Mouse (Mus musculus) kidney, embryonic 15.5 days (tissue): Measurements from ENCODE around the gene Bod1l. TPM values are rescaled to one million over a fixed set of nuclear protein-coding genes. Genes with fewer than 3 reads are reported as not detected.

Experiments
- ATAC-seq: fragments of 200-750 bp; cut with Nextera tagmentation; replicated peaks from 2 replicates; pipeline ENCODE4 v1.8.0; 2017; ENCODE audit warnings: moderate TSS enrichment; ENCODE audit not compliant: low FRiP score
- H3K27ac ChIP-seq: fragments of 300-500 bp; sonication (generic); 2 replicates; pipeline ENCODE4 v1.5.1; 2015; ENCODE audit warnings: mild to moderate bottlenecking, inconsistent platforms
- H3K27me3 ChIP-seq: fragments of 300-500 bp; sonication (generic); 2 replicates; pipeline ENCODE4 v1.6.1; 2015; ENCODE audit warnings: inconsistent platforms
- H3K36me3 ChIP-seq: fragments of 300-500 bp; sonication (generic); 2 replicates; pipeline ENCODE4 v1.6.1; 2015; ENCODE audit warnings: inconsistent platforms
- H3K4me1 ChIP-seq: fragments of 300-500 bp; sonication (generic); 2 replicates; pipeline ENCODE4 v1.6.1; 2015; ENCODE audit warnings: inconsistent platforms
- H3K4me2 ChIP-seq: fragments of 300-500 bp; sonication (generic); 2 replicates; pipeline ENCODE4 v1.6.1; 2015; ENCODE audit warnings: moderate library complexity, mild to moderate bottlenecking, inconsistent platforms
- H3K4me3 ChIP-seq: fragments of 300-500 bp; sonication (generic); replicated peaks from 2 replicates; pipeline ENCODE4 v1.5.1; 2015; ENCODE audit warnings: mild to moderate bottlenecking, inconsistent platforms
- H3K9ac ChIP-seq: fragments of 300-500 bp; sonication (generic); 2 replicates; pipeline ENCODE4 v1.6.1; 2015; ENCODE audit warnings: mild to moderate bottlenecking, inconsistent platforms
- H3K9me3 ChIP-seq: fragments of 300-500 bp; sonication (generic); replicated peaks from 2 replicates; pipeline ENCODE4 v1.6.1; 2016; ENCODE audit warnings: inconsistent platforms
- WGBS: fragments of 180-500 bp; shearing (Covaris S2); methylation state at CpG from one replicate; pipeline ENCODE4 v1.1.7; 2015; ENCODE audit warnings: mixed read lengths; 5-methylcytosine and 5-hydroxymethylcytosine counted together
- microRNA-seq: library from miRNA; unstranded; fragments of <30 nt; microRNA quantifications from one replicate; pipeline ENCODE4, GENCODE M21; 2016
- polyA plus RNA-seq: library from polyadenylated mRNA; unstranded; fragments of >200 nt; fragmentation: Nextera tagmentation; extraction: Ambion mirVana; gene quantifications from 2 replicates; pipeline ENCODE4 v1.2.1, GENCODE M21; 2015

The Bod1l gene
- polyA plus RNA-seq, 1 experiment from 2014 or later, result 22.4 TPM

- Histone ChIP-seq H3K27me3 (peaks cover 99% of the 10 kb centered on the region), H3K4me1 (peaks cover 5% of the 10 kb centered on the region; the same call in 1 of the 2 replicates), H3K4me3 (0 out of 2 replicates have a peak overlapping the region, but pooled peaks have one; percentile 10), H3K9me3 (no peaks in the 10 kb centered on the region), H3K27ac (no peak overlapping the region), H3K9ac (no peak overlapping the region), H3K36me3 (no peaks in the 10 kb centered on the region), H3K4me2 (peak overlapping the region; percentile 40)
- WGBS, result 1% methylated on average over 16 of the region's 16 CpGs
- ATAC-seq, result no peak
Measured at GRCm38 (mm10) chr5:41754836-41755235, 89.3 kb downstream of the Bod1l start.

GRCm38 (mm10) chr5:41754226-41754775, 89.8 kb downstream of the Bod1l start:
- Histone ChIP-seq H3K9ac (no peak overlapping the region), H3K4me2 (peak overlapping the region; percentile 40), H3K27me3 (peaks cover 99% of the 10 kb centered on the region), H3K4me1 (peaks cover 5% of the 10 kb centered on the region; the same call in 1 of the 2 replicates), H3K9me3 (no peaks in the 10 kb centered on the region), H3K4me3 (0 out of 2 replicates have a peak overlapping the region, but pooled peaks have one; percentile 10), H3K27ac (no peak overlapping the region), H3K36me3 (no peaks in the 10 kb centered on the region)
- no peak for ATAC-seq
- under 1% methylated on average over 17 of the region's 17 CpGs for WGBS

- Histone ChIP-seq H3K4me1 (peaks cover 5% of the 10 kb centered on the region; the same call in 1 of the 2 replicates), H3K27me3 (peaks cover 99% of the 10 kb centered on the region), H3K4me2 (no peak overlapping the region), H3K27ac (no peak overlapping the region), H3K9ac (no peak overlapping the region), H3K36me3 (no peaks in the 10 kb centered on the region), H3K4me3 (no peak overlapping the region), H3K9me3 (no peaks in the 10 kb centered on the region)
- 21% methylated on average over 4 of the region's 4 CpGs for WGBS
- ATAC-seq, result no peak
Measured at GRCm38 (mm10) chr5:41752721-41753120, 91.4 kb downstream of the Bod1l start.

GRCm38 (mm10) chr5:41744898-41745780, 99.0 kb downstream of the Bod1l start:
- 4% methylated on average over 14 of the region's 15 CpGs for WGBS
- Histone ChIP-seq H3K27ac (no peak overlapping the region), H3K4me1 (no peaks in the 10 kb centered on the region), H3K36me3 (no peaks in the 10 kb centered on the region), H3K9me3 (no peaks in the 10 kb centered on the region), H3K4me2 (no peak overlapping the region), H3K27me3 (peaks cover 99% of the 10 kb centered on the region), H3K9ac (no peak overlapping the region), H3K4me3 (no peak overlapping the region)
- peak; percentile 70; the same call in 1 of the 2 replicates for ATAC-seq

- no peak for ATAC-seq
- Histone ChIP-seq H3K4me1 (no peaks in the 10 kb centered on the region), H3K4me2 (no peak overlapping the region), H3K27me3 (peaks cover 94% of the 10 kb centered on the region), H3K9ac (no peak overlapping the region), H3K27ac (no peak overlapping the region), H3K36me3 (no peaks in the 10 kb centered on the region), H3K4me3 (no peak overlapping the region), H3K9me3 (no peaks in the 10 kb centered on the region)
- 10% methylated on average over 7 of the region's 7 CpGs for WGBS
Measured at GRCm38 (mm10) chr5:41744234-41744633, 99.9 kb downstream of the Bod1l start.

- Histone ChIP-seq H3K9ac (no peak overlapping the region), H3K4me2 (no peak overlapping the region), H3K9me3 (no peaks in the 10 kb centered on the region), H3K27me3 (peaks cover 63% of the 10 kb centered on the region), H3K4me3 (no peak overlapping the region), H3K36me3 (no peaks in the 10 kb centered on the region), H3K27ac (no peak overlapping the region), H3K4me1 (no peaks in the 10 kb centered on the region)
- no peak for ATAC-seq
- 50% methylated on average over 6 of the region's 6 CpGs for WGBS
Measured at GRCm38 (mm10) chr5:41738817-41739216, 105.3 kb downstream of the Bod1l start.

Small RNA genes lying within 50 kb of the gene (microRNA-seq; reads per million reads assigned to microRNA genes)
- gene Mir6414, result not detected

Other genes with a start within 250 kb of the Bod1l start
- 56.6 and 58.3 TPM in 2 replicates for gene Rab28, start 136.2 kb downstream of the Bod1l start, polyA plus RNA-seq
- gene Nkx3-2, start 79.8 kb downstream of the Bod1l start, polyA plus RNA-seq, result not detected in 2 replicates
- gene Gm16223, start 223.6 kb upstream of the Bod1l start, polyA plus RNA-seq, result not detected in 2 replicates